Mouse (Mus musculus): Measurements from ENCODE around the gene Gdf11.

- TF ChIP-seq GATA1 (IDR thresholded peaks at IDR 0.05; ENCODE audit: borderline replicate concordance, low read length) (no peak), FLI1 (IDR thresholded peaks at IDR 0.05; ENCODE audit: low read length) (no peak)
These were observed 12.7 kb downstream of the Gdf11 start for GRCm38 (mm10) chr10:128878811-128879210.
